Mouse (Mus musculus): ENCODE data around the gene E130218I03Rik.

Gene E130218I03Rik

DNA sequence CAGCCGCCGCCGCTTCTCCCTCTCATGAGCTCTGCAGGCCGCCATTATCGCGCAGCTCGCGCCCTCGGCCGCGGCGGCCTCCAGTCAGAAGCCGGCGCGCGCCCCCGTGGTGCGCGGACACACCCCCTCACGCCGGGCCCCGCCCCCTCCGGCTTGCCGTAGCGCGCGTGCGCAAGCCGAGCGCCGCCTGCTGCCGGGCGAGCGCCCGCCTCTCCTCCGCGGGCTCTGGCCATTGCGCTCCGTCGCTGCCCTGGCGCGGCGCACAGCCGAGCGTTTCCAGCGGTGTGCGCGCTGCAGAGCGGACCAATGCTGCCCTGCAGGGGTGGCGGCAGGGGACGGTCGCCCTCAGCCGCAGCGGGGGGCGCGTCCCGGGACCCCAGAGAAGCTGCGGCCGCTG is 43.7 kb downstream of the E130218I03Rik start:
- DNase-seq (ENCODE audit: low spot score) = peak; percentile 87

DNA sequence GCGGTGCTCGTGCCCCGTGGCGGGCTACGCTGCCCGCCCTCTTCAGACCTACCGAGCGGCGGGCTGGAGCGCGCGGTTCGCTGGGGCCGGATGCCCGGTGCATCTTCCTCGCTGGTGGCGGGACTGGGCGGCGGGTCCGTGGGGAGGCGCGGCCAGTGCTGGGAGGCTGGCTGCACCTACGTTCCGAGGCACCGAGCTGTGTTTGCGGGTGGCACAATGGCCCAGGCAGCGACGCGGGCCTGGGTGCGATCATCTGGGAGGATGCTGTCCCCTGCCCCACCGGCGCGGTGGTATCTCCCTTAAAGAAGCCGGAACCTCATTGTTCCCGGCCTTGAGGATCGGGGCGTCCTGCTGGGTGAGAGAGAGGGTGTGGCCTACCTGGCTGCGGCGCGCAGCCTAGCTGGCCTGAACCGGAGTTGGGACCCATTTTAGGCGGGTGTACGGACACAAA is 44.1 kb downstream of the E130218I03Rik start, which contains the start of gene Pdik1l:
Gene Pdik1l, minus strand, starts transcription at position 321 of the 451 bp plus-strand sequence.
- peak; percentile 77 for DNase-seq (ENCODE audit: low spot score)

DNA sequence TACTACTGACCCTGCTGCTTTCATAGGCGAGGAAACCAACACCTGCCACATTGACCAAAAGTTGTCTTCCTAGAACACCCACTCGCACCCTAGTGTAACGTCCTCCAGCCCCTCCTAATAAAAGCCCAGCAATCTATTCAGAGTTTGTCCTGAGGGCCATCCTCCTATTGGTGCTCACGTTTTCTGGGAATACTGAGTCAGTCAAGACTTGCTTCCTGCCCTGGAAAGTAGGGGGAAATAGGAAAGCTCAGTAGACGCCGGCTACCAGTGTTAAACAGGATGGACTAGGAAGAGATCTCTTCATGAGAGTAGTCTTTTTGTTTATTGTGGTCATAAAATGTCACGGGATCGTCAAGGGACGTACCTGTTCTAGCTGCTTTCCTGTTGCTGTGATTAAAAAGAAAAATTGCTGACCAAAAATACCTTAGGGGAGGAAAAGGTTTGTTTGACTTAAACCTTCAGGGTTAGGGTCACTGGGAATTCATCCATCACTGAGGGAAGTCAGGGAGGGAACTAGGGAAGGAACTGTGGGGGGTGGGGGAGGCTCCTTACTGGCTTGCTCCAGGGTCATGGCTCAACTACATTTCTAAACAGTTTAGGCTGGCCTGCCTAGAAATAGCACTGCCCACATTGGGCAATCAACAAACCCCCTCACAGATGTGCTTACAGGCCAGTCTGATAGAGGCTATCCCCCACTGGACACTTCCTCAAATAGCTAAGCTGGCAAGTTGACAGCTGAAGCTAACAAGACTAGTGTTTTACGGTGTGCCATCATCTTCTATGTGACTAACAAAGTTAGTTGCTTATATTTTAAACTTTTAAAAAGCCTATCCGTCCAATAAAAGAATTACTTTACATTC is 45.2 kb downstream of the E130218I03Rik start:
- DNase-seq (ENCODE audit: low spot score) = no peak

DNA sequence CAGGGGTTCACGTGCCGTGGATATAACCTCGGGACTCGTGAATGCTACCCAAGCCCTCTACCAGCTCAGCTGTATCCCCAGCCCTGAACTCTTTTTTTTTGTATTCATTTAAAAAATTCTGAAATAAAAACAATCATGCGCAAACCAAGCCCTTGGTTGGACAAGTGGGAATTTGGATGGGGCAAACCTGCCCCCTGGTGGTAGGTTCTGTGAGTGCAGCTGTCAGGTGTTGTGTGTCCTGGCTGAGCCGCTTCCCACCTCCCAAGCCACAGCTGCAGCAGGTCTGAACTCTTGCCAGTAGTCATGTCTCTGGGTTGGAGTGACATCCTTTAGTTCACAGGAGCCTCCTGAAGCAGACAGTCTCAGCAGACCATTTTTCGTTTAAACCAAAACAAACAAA is 48.6 kb downstream of the E130218I03Rik start:
- DNase-seq (ENCODE audit: low spot score) = peak; percentile 82

DNA sequence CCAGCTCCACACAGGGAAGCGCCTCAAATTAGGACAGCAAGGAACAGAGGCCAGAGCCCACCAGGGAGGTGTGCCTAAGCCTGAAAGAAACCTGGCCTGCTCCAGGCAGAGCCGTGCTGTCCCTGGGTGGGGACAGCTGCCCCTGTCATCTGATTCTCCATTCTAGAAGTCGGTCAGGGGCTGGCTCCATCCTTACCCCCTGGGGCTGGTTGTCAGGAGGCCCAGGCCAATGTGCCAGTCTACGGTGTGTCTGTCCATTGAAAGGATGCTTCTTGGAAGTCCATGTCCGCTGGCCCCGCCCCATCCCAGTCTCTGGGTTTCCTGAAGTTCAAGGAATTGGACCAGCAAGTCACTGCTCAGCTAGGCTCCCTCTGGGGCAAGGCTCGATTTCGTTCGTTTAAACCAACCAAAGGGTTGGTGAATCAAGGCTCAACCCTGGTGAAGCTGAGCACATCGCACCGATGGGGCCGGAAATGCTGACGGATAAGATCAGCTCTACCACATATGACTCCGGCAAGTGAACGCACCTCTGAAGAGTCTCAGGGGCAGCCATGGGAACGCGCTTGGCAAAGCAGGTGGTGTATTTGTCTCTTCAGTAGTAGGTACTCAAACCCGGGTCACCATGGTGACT is 49.7 kb downstream of the E130218I03Rik start:
- no peak for DNase-seq (ENCODE audit: low spot score)

DNA sequence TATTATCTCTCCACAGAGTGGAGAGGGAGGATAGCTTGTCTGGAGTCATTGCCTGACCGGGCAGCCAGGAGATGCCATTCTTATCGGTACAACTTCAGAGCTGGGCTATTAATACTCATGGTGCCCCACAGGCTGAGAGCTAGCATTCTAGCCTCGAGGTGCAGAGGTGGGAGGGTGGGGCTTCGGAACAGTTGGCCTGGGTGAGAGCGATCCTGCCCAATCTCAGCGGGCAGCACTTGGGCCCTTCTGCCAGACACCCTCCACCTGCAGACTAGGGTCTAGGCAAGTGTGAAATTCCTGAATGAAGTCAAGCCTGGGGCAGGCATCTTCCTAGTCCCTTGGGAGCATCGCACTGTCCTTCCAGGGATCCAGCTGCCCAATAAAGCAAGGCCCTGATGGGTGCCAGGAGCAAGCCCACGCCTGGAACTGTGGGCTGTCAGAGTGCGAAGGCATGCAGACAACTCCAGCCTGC is 50.3 kb downstream of the E130218I03Rik start:
- DNase-seq (ENCODE audit: low spot score) = no peak

All from adipocyte (in vitro differentiated cells).